Mouse (Mus musculus) adrenal gland, adult 18-20 months (tissue): ENCODE results near the gene Eif3l. TPM values are rescaled to one million over a fixed set of nuclear protein-coding genes. Genes with fewer than 3 reads are reported as not detected.

Experiments
- DNase-seq, 2 experiments: peaks; one replicate each; pipeline ENCODE4 v3.0.0; 2021 to 2022; ENCODE audit warnings: low spot score in 2 of 2
- total RNA-seq, 2 experiments: library from RNA; stranded (reverse); gene quantifications; 1 replicate in 1 of 2; 2 replicates in 1 of 2; pipeline ENCODE4 v1.2.3; 2021

Gene Eif3l
- total RNA-seq, 2 experiments from 2014 or later = 136 to 139 TPM

DNA sequence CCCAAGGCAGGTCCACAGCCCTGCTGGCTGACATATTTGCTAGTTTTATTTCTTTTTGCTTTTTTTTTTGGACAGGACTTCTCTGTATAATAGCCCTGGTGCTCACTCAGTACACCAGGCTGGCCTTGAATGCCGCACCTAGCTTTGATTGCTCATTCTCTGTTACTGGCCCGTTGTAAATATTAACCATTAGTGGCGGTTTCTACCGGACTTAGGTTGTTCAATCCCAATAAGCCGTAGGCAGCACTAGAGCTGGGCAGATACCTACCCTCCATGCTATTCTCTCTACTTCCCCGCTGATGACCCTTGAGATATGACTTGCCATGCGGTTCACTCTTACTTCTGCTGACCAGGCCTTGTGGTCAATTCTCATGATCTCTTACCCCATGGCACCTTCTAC is 4.6 kb downstream of the Eif3l start:
- no peak for DNase-seq

DNA sequence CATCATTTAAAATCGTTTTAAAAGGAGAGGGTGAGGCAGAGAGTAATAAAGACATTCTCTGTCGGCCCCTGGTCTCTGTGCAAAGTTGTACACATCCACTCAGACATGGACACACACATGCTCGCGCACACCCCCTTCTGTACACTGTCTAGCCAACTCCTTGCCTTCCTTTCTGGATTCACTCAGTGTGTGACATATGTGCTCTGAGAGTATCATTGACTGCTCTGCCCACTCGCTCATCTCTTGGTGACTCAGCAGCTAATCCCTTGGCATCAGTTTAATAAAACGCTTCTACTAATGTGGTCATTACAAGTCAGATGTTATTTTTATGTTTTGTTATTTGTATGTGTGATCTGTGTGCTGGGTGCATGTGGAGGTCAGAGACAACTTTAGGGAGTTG is 17.3 kb downstream of the Eif3l start:
- no peak for DNase-seq

DNA sequence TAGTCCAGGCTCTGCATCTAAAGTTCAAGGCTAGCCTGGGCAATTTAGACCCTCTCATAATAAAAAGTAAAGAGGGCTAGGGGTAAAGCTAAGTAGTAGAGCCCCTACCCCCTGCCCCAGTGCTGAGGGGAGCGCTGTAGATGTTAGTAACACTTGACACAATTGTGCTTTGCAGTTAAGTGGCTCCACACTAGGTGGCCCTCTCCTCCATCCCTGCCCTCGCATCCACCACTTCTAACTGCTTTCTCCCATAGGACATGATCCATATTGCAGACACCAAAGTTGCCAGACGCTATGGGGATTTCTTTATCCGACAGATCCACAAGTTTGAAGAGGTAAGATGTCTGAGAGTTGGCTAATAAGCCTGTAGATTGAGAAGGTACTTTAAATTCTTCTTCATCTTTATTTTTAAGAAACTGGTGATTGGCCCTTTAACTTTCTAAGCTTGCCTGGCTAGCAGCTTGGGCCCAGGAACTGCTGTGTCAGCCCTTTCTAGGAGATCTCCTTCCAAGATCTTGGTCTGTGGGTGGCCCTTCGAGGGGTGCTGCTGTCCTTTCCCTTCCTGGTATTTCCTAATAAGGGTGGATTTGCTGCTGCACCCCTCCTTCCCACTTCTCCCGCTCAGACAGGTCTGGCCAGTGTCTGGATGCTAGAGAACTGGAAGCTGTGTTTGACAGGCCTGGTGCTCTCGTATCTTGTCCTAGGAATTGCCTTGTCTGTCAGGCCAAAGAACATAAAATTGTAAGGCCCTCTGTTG is 18.3 kb downstream of the Eif3l start:
- DNase-seq = no peak

DNA sequence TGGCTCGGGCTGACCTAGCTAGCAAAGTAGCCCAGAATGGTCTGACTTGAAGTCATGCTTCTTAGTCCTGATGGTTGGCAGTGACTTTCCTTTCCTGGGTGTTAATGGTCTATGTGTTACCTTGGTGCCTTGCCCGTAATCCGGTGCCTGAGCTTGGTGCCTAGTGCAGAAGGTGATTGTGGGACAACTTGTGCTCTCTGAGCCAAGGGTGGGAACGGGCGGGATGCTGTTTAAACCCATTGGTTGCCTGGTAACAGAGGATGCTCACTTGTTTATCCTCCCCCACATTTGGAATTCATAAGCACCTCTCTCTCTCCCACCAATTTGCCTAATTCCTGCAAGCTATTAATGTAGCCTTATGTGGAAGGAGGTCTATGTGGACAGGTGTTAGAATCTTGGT is 20.5 kb downstream of the Eif3l start:
- DNase-seq = no peak

DNA sequence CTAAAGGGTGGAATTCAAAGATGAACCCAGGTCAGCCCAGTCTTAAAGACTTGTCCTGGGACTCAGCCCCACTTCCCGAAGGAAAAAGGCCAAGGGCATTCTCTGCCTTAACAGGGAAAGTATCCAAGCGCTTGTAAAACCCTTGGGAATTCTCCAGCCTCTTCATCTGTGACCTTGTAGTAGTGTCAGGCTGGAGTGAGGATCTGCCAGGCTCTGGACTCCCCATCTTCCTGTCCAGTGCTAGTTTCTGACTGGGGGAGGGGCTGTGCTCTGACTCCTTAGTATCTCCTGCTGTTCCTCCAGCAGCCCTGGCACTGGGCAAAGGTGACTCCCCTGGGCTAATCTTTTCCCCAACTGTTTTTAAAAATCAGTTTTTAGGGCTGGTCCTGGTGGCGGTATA is 21.6 kb downstream of the Eif3l start:
- no peak for DNase-seq

DNA sequence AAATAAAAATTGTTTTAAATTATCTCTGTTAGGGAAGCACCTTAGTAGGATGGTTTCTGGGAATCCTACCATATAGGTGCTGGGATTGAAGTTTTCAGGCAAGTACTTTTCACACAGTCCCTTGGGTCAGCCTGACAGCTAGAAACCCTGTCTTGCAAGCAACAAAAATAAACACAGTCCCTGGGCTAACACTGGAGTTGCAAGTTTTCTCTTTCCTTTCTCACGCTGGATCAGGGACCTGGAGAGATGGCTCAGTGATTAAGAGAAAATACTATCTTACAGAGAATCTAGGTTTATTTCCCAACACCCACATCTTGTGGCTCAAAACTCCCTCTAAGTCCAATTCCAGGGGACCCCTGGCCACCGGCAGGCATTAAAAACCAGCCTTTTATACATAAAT is 22.2 kb downstream of the Eif3l start:
- DNase-seq = no peak

DNA sequence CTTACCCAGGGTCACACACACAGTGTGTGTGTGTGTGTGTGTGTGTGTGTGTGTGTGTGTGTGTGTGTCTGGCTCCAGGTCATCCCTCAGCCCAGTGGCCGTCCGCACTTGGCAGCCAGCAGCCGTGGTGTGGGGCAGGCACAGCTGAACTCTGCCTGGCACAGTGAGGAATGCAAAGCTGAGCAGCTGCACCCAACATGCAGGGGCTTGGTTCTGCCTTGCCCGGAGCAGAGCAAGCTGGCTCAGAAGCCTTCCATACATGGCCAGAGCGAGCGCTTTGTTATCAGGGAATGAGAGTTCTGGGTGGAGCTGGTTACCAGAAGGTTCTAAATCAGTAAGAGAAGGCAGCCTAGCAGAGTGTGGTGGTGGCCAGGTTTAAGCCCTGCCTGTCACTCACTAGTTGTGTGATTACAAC is 22.6 kb downstream of the Eif3l start:
- DNase-seq = no peak

DNA sequence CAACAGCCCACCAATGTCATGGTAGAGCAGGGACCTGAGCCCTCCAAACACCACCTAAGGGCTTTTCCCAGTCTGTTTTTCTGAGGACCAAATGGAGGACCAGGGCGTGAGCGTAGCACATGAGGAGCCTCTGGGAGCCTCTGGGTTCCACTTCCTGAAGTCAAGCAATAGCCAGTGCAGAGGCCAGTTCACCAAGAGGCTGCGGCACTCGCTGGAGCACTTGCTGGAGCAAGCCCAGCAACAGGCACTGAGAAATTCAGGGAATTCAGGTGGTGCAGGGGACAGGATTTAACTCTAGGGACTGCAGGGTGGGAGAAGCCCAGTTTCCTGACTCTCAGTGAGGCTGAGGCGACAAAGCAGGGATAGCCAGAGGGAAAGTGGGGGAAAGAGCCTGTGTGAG is 23.2 kb downstream of the Eif3l start:
- no peak for DNase-seq

DNA sequence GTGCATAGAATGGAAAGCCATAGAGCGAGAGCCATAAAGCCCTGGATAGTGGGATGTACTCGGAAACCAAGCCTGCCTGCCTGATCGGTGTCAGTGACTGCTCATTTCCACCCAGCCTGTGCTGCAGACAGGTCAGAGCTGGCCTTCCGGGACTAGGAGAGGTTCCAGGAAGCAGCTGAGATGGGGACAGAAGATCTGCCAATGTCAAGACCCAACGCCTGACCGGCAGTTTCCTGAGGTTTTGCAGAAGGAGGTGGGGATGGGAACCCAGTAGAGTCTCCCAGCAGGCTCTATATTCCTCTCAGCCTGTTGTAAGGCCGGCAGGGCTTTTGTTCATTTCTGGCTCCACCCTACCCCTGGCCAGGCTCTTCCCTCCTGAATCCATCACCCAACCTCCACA is 23.9 kb downstream of the Eif3l start:
- no peak for DNase-seq

DNA sequence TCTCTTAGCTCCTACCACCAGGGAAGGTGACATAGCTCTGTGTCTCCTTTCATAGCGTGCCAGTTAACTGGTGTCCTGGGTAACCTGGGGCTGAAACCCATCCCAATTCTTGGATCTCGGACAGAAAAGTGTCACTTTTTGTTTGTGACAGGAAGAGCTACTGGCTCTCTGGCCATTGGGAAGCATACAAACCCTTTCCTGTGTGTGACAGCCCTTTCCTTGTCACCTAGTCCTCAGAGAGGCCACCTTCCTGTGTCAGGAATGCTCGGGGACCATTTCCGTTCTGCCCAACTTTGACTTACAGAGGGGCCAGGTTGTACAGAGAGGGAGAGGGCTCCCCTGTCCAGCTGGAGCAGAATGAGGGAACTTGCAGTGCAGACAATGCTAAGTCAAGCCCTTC is 24.5 kb downstream of the Eif3l start:
- no peak for DNase-seq

DNA sequence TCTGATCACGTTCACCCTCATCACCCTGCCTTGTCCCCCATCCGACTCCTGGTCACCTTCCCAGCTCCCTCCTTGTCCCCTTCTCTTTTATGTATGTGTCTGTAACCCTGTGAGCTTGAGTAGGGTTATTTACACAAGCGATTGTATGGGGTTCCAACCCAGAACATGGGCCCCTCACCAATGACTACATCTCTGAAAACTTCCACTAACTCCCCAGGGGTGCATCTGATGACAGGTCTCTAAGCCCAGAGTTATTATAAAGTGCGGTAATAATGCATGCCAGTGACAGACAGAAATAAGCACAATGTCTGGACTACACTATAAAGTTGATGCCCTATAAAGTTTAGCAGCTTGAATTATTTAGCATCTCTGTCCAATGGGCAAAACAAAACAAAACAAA is 25.4 kb downstream of the Eif3l start:
- no peak for DNase-seq

DNA sequence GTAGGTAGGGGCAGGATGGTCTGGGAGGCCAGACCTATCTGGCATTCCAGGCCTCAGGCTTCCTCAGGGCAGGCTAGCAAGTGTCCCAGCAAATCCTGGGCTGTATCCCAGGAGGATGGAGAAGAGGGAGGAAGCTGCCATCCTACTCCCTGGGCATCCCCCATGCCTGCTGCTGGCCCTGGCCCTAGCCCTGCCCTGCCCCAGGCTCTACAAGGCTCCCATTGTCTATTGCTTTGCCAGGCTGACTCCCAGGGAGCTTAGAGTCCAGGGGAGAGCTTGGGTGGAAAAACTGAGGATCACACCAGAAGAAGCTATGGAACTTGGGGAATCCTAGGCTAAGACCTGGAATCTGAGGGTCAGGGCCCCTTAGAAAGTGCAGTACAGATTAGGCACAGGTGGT is 26.6 kb downstream of the Eif3l start:
- no peak for DNase-seq

DNA sequence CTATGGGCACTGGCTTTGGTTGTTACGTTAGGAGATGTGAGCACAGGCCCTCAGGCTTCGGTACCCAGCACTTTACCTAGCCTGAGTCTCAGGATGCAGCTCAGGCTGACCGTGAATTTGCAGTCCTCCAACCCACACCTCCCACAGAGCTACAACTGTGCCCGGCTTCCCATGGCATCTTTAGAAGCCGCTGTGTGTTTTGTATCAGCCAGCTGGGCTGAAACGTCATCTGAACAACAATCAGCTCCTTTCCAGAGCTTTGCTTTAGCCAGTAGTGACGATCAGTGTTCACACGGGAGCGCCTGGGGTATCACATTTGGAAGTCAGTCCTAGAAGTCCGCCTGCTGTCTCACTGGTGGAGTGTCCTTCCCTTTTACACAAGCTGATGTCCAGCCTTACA is 28.3 kb downstream of the Eif3l start:
- DNase-seq = no peak

DNA sequence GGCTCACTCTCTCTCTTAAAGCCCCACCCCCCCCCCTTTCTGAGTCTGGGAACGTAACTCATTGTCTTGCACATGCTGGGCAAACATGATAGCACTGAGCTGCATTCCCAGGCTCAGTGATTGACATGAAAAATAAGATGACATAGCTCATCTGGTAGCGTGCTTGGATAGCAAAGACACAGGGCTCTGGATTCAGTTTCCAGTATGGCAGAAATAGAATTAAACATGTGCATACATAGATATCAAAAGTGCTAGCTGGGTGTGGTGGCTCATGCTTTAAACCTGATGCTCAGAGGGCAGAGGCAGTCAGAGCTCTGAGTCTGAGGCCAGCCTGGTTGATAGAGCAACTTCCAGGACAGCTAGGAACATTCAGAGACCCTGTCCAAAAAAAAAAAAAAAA is 30.8 kb downstream of the Eif3l start:
- DNase-seq = no peak

DNA sequence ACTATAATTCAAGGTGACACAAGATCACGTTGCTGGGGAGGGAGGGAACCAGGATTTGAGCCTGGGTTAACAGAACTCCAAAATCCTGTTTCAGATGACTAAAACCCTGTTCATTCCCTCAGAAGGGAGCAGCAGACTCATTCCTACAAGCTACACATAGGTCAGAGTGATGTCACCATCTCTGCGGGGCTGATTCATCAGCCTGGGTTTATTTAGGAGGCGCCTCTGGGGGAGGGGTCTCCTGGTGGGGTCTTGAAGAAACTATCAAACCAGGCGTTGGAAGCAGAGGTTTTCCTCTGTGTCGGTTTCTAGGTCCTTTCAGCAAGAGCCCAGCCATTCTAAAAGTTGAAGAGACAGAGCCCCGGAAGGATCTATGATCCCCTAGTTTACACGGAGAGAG is 33.0 kb downstream of the Eif3l start:
- no peak for DNase-seq

DNA sequence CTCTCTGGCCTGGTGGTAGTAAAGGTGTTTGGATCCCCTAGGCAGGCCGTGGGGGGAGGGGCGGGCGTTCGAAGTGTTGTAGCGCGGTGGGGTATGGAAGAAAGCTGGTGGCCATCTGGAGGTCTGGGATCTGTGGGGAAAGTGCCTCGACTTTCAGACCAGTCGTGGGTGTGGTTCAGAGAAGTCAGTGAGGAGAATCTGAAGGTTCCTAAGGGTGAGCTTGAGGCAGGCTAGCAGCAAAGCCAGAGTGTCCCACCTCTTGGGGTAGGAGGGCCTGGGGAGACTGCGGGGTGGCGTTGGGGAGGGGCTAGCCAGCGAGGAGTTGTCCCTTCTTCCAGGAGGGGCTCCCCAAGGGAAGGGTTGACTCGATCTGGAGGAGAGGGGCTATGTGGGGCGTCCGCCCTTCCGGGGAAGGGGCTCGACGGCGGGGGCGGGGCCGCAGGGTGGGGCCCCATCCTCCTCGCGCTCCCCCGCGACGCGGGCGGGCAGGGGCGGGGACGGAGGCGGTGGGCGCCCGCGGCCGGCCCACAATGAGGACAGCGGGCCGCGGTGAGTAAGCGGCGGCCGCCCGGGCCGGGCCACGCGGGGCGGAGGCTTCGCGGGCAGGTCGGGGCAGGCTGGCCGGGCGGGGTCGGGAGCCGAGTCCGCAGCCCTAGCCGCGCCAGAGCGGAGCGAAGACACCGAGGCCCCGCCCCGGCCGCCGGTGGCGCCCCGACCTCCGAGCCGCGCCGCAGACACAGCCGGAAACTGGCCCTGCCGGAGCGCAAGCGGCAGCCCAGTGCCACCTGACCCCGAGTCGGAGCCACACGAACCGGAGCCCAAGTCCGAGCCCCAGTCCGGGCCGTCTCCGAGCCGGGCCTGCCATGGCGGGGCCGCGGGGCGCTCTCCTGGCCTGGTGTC is 33.7 kb downstream of the Eif3l start, which contains the start of gene Micall1:
Gene Micall1, plus strand, starts transcription at position 478 of the 900 bp plus-strand sequence.
- peak; percentile 82 to 87 for DNase-seq

DNA sequence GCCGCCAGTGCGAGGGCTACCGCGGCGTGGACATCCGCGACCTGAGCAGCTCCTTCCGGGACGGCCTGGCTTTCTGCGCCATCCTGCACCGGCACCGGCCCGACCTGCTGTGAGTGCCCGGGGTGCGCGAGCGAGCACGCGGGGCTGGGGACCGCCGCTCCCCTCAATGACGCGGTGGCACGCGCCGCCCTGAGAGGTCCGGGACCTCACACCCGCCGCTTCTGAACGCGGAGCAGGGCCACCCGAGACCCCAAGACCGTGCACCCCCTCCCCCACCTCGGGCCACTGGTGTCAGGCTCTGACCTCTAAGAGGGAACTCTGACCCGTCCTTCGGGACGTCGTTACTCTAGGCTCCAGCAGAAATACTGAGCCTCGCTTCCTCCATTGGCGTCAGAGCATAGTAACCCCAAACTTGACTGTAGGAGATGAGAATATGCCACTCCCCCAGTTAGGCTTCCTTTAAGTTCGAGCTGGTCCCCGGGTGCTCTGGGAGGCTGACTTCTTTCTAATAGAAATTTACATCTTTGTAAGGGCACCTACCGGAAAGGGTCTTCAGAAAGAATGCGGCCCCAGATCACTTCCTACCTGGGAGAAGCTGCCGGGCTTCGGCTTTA is 34.4 kb downstream of the Eif3l start:
- no peak for DNase-seq

DNA sequence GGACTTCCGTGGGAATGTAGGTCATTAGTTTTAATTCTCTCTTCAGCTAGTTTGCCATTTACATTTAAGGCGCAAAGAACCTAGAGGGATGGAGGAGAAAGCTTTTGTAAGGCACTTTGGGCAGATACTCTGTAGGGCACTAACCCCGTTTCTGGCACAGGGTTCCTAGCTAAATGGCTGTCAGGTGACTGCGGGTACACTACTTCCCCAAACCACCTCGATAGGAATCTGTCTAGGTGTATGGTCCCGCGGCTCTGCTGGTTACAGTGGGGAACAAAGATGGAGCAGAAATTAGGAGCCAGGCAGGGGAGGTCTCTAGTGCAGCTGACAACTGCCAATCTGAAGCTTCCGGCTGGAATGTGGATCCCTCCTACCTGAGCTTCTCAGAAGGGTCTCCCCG is 35.1 kb downstream of the Eif3l start:
- DNase-seq = no peak

DNA sequence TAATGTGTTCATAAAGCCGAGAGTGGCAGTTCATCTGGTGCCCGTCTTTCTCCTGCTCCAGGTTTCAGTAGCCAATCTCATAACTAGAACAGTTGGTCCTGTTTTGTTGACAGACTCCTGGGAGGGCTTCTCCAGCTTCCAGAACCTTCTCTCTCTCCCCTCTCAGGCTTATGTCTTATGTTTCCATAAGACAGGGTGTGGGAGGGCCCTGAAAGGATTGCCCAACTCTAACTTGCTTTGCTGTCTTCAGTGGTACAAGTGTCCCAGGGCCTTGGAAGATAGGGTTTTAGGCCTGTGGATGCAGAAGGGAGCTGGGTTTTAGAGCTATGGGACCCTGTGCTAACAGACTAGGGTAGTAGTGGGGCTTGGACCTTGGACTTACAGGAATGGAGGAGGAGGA is 35.5 kb downstream of the Eif3l start:
- DNase-seq = no peak

DNA sequence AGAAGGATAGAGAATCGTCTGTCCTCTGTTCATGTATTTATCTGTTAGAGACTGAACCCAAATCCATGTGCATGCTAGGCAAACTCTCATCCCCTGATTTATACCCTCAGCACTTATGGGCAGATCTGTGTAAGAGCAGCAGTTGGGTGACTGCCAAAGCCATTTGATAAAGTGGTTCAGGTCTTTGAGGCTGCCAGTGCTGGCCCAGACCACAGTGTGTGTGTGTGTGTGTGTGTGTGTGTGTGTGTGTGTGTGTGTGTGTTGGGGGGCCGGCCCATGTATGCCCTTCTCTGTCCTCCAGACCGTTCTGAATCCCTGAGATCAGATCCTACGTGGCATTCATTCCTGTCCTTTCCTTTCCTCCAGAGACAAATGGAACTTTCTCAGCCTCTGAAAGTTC is 36.8 kb downstream of the Eif3l start:
- no peak for DNase-seq

DNA sequence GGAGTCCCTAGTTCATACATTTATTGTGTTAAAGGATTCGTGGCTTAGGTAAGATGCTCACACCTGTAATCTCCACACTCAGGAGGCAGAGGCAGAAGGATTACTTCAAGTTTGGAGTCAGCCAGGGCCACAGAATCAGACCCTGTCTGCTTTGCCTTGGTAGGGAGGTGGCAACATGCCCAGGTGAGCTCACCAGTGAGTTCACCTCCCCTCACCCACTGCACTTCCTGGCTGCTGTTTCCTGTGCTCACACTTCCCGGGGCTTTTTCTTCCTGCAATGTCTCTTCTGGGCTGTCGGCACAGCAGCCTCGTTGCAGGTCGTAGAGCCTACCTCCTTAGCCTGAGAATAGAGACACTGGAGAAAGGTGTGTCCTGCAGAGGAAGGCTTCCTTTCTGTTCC is 40.3 kb downstream of the Eif3l start:
- DNase-seq = no peak

DNA sequence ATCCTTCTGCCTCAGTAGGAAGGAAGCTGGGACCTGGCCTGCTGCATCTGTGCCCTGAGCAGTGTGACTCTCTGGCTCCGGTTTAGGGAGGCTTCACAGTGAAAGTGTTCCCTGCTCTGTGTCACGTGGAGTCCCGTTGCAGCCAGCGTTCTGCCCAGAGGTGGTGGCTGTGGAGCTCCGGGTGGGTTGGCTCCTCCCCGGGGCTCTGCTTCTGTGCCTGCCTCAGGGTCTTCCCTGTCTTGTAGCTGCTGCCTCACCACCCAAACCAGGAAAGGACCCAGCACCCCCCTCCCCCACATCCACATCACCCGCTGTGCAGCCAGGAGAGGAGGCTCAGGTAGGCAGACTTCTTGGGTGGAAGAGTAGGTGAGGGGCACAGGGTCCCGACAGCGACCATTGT is 44.5 kb downstream of the Eif3l start:
- no peak for DNase-seq
